Mouse (Mus musculus) ES-E14 (cell line): ENCODE measurements around the gene Ppp1r9a.
"Not testable (repeated sequence)": the region's sequence is repeated elsewhere in the genome, so short reads cannot be mapped to it uniquely, and the experiment has no call there.

Source experiments
- CHD2 ChIP-seq: IDR thresholded peaks from 2 replicates; pipeline ENCODE4 v1.6.1; 2014; ENCODE audit warnings: mild to moderate bottlenecking, low read depth, low read length, inconsistent platforms
- HCFC1 ChIP-seq: IDR thresholded peaks from 2 replicates; pipeline ENCODE4 v1.6.1; 2012; ENCODE audit warnings: low read length, inconsistent platforms, borderline replicate concordance; ENCODE audit not compliant: insufficient read depth

- TF ChIP-seq CHD2, HCFC1: not testable (repeated sequence)
Observed at GRCm38 (mm10) chr6:4893312-4893711, 9.4 kb upstream of the Ppp1r9a start.
